8 mouse cellular contexts compared by ENCODE assay signal in genomic region chr5:96209459-96209858, GRCm38 (mm10). TPM values are rescaled to one million over a fixed set of nuclear protein-coding genes. Genes with fewer than 3 reads are reported as not detected.
A peak's percentile ranks its signal among the peaks of the same experiment; 100 is the strongest.
DNase-seq lines count a peak whose midpoint lies in the region; ATAC-seq and TF ChIP-seq lines count a peak whose summit lies in the region.

TSS of gene Mrpl1 (plus strand) at chr5:96209493.

- no peak within 1 kb of the TSS for H3K27ac ChIP-seq in cortical plate, adult 2 months (ENCODE audit: insufficient read depth, low read length)
- H3K27ac ChIP-seq in hindbrain, postnatal 0 days = peak within 1 kb of the TSS; percentile 75

- H3K27me3 ChIP-seq in hindbrain, postnatal 0 days (ENCODE audit: insufficient read depth, low read length) = no peaks in the 10 kb centered on the region

- TF ChIP-seq CTCF in cortical plate, adult 2 months (IDR thresholded peaks at IDR 0.05; ENCODE audit: extremely low read depth, insufficient read depth, low read length) = no peak
- TF ChIP-seq CTCF in hindbrain, postnatal 0 days (IDR thresholded peaks at IDR 0.05; ENCODE audit: low read depth) = no peak

- H3K9me3 ChIP-seq in hindbrain, postnatal 0 days (ENCODE audit: low read length) = no peaks in the 10 kb centered on the region

- TF ChIP-seq POLR2A in cortical plate, adult 2 months (IDR thresholded peaks at IDR 0.05; ENCODE audit: extremely low read depth, insufficient read depth, low read length) = no peak

- intact Hi-C loops in left cerebral cortex, postnatal 25 days (cut with DNase I) = no loop called here

- peak; percentile 68 for DNase-seq in 3T3-L1 (ENCODE audit: low read depth, low spot score)
- peak; percentile 26 for DNase-seq in gastrocnemius, postnatal 10 days
- peak; percentile 29 for DNase-seq in hindbrain, postnatal 0 days (ENCODE audit: low spot score)
- peak; percentile 25 to 29 for DNase-seq in left cerebral cortex, postnatal 25 days (ENCODE audit: low spot score in 2 of 2)
- peak; percentile 30 to 50 for DNase-seq in spleen, postnatal 36 days (ENCODE audit: low spot score in 2 of 2)

- peak within 1 kb of the TSS; percentile 62 for H3K9ac ChIP-seq in hindbrain, postnatal 0 days (replicated peaks; ENCODE audit: low read length)

- peak within 1 kb of the TSS; percentile 88 for H3K4me2 ChIP-seq in hindbrain, postnatal 0 days (ENCODE audit: low read depth, low read length)

- peak within 1 kb of the TSS; percentile 60 for H3K4me3 ChIP-seq in cortical plate, adult 2 months (ENCODE audit: insufficient read depth, low read length)
- H3K4me3 ChIP-seq in hindbrain, postnatal 0 days (ENCODE audit: low read length) = peak within 1 kb of the TSS; percentile 66

- peaks cover 2% of the 10 kb centered on the region for H3K4me1 ChIP-seq in cortical plate, adult 2 months (ENCODE audit: control insufficient read depth, insufficient read depth, low read length)
- peaks cover 9% of the 10 kb centered on the region; the same call in 1 of the 2 replicates for H3K4me1 ChIP-seq in hindbrain, postnatal 0 days (ENCODE audit: insufficient read depth, low read length)

- WGBS in hindbrain, postnatal 0 days = 2% methylated on average over 17 of the region's 17 CpGs

- peaks cover 4% of the 10 kb centered on the region; the same call in 1 of the 2 replicates for H3K36me3 ChIP-seq in hindbrain, postnatal 0 days (ENCODE audit: insufficient read depth, low read length)

- peak; percentile 67 for ATAC-seq in activated CD4-positive, CD25-positive, alpha-beta regulatory T cell, adult 4 months
- ATAC-seq in hindbrain, postnatal 0 days = peak; percentile 71
- peak; percentile 70 for ATAC-seq in megakaryocyte progenitor cell, adult 5-6 weeks (replicated peaks; ENCODE audit: poor library complexity)

RNA-seq across cellular contexts. Expression of gene Mrpl1, which starts in this region (rescaled TPM):
- polyA plus RNA-seq in activated CD4-positive, CD25-positive, alpha-beta regulatory T cell, adult 4 months (2017; shearing (Covaris generic)) = 10 to 100 TPM; 17.4 to 20.5 TPM
- 9.0 and 9.1 TPM in 2 replicates for polyA plus RNA-seq in cortical plate, adult 2 months (2012; rRNA removed)
- 10 to 100 TPM; 21.0 to 21.9 TPM for total RNA-seq in gastrocnemius, postnatal 10 days (2021)
- total RNA-seq in hindbrain, postnatal 0 days (2014; rRNA removed) = 13.7 and 16.8 TPM in 2 replicates
- 12.3 and 14.2 TPM in 2 replicates for polyA plus RNA-seq in hindbrain, postnatal 0 days (2015; fragmentation: Nextera tagmentation; extraction: Ambion mirVana)
- total RNA-seq in left cerebral cortex, postnatal 25 days (2021) = 10 to 100 TPM; 13.9 to 16.3 TPM
- total RNA-seq in megakaryocyte progenitor cell, adult 5-6 weeks (2015) = 34.5 and 41.4 TPM in 2 replicates
- total RNA-seq in megakaryocyte progenitor cell, adult 5-6 weeks (2017) = 48.3 and 69.1 TPM in 2 replicates
